Mouse (Mus musculus): ENCODE measurements around the gene Acap3.

Gene Acap3

GRCm38 (mm10) chr4:155891551-155892001, at the start of gene Acap3, which contains the start of gene Pusl1:
Gene Acap3 (plus strand): TSS chr4:155891822.
Gene Pusl1 (minus strand): TSS chr4:155891781.
- DNase-seq (ENCODE audit: low read depth) = peak; percentile 92

- no peak for DNase-seq (ENCODE audit: low read depth)
Observed at GRCm38 (mm10) chr4:155843231-155843630, 48.4 kb upstream of the Acap3 start.

- DNase-seq (ENCODE audit: low read depth) = no peak
Observed at GRCm38 (mm10) chr4:155846871-155847578, 44.6 kb upstream of the Acap3 start, which contains the start of gene Dvl1. Gene Dvl1 (plus strand): TSS chr4:155847402.

GRCm38 (mm10) chr4:155847591-155848352, 43.9 kb upstream of the Acap3 start:
- DNase-seq (ENCODE audit: low read depth) = no peak

- DNase-seq (ENCODE audit: low read depth) = no peak
Observed at GRCm38 (mm10) chr4:155848434-155849095, 43.1 kb upstream of the Acap3 start.

GRCm38 (mm10) chr4:155849391-155849790, 42.2 kb upstream of the Acap3 start:
- DNase-seq (ENCODE audit: low read depth) = no peak

GRCm38 (mm10) chr4:155849792-155850451, 41.7 kb upstream of the Acap3 start:
- no peak for DNase-seq (ENCODE audit: low read depth)

GRCm38 (mm10) chr4:155851368-155851767, 40.3 kb upstream of the Acap3 start:
- no peak for DNase-seq (ENCODE audit: low read depth)

GRCm38 (mm10) chr4:155851951-155852411, 39.6 kb upstream of the Acap3 start:
- no peak for DNase-seq (ENCODE audit: low read depth)

GRCm38 (mm10) chr4:155853421-155853820, 38.2 kb upstream of the Acap3 start:
- no peak for DNase-seq (ENCODE audit: low read depth)

GRCm38 (mm10) chr4:155854991-155855390, 36.6 kb upstream of the Acap3 start:
- no peak for DNase-seq (ENCODE audit: low read depth)

- no peak for DNase-seq (ENCODE audit: low read depth)
Observed at GRCm38 (mm10) chr4:155856071-155856470, 35.6 kb upstream of the Acap3 start.

GRCm38 (mm10) chr4:155856881-155857280, 34.7 kb upstream of the Acap3 start:
- no peak for DNase-seq (ENCODE audit: low read depth)

- DNase-seq (ENCODE audit: low read depth) = no peak
Observed at GRCm38 (mm10) chr4:155859318-155859717, 32.3 kb upstream of the Acap3 start.

GRCm38 (mm10) chr4:155861787-155862186, 29.8 kb upstream of the Acap3 start:
- DNase-seq (ENCODE audit: low read depth) = no peak

- no peak for DNase-seq (ENCODE audit: low read depth)
Observed at GRCm38 (mm10) chr4:155863001-155863400, 28.6 kb upstream of the Acap3 start, which contains the start of gene Tas1r3. Gene Tas1r3 (minus strand): TSS chr4:155863362.

GRCm38 (mm10) chr4:155868614-155869298, 22.9 kb upstream of the Acap3 start:
- no peak for DNase-seq (ENCODE audit: low read depth)

GRCm38 (mm10) chr4:155869317-155870033, 22.1 kb upstream of the Acap3 start, which contains the start of the genes Cptp and Ints11:
Gene Cptp (minus strand): TSS chr4:155869440.
Gene Ints11 (plus strand): TSS chr4:155869546.
- peak; percentile 93 for DNase-seq (ENCODE audit: low read depth)

GRCm38 (mm10) chr4:155871404-155871803, 20.2 kb upstream of the Acap3 start:
- no peak for DNase-seq (ENCODE audit: low read depth)

GRCm38 (mm10) chr4:155883587-155883986, 8.0 kb upstream of the Acap3 start:
- no peak for DNase-seq (ENCODE audit: low read depth)

Measured in c-Kit-positive CD71-positive TER-119-negative erythroid progenitor cells, embryonic 14.5 days (primary cell).